Mouse (Mus musculus) kidney, embryonic 14.5 days (tissue): Measurements from ENCODE around the gene Pdrg1. TPM values are rescaled to one million over a fixed set of nuclear protein-coding genes. Genes with fewer than 3 reads are reported as not detected.

Experiments used
- ATAC-seq: fragments of 200-750 bp; cut with Nextera tagmentation; 2 replicates; pipeline ENCODE4 v1.8.0; 2017; ENCODE audit warnings: moderate number of reproducible peaks, mild to moderate bottlenecking, moderate TSS enrichment, moderate library complexity; ENCODE audit not compliant: low FRiP score, low TSS enrichment
- H3K27ac ChIP-seq: fragments of 300-500 bp; sonication (generic); 2 replicates; pipeline ENCODE4 v1.5.1; 2014; ENCODE audit warnings: low read depth, mild to moderate bottlenecking, low read length, moderate library complexity, mixed read lengths
- H3K27me3 ChIP-seq: fragments of 300-500 bp; sonication (generic); 2 replicates; pipeline ENCODE4 v1.6.1; 2014; ENCODE audit warnings: mild to moderate bottlenecking, low read length; ENCODE audit not compliant: control insufficient read depth, insufficient read depth
- H3K36me3 ChIP-seq: fragments of 300-500 bp; sonication (generic); 2 replicates; pipeline ENCODE4 v1.6.1; 2014; ENCODE audit warnings: low read length, mixed read lengths; ENCODE audit not compliant: control insufficient read depth, insufficient read depth
- H3K4me1 ChIP-seq: fragments of 300-500 bp; sonication (generic); 2 replicates; pipeline ENCODE4 v1.6.1; 2014; ENCODE audit warnings: low read length, mixed read lengths; ENCODE audit not compliant: control insufficient read depth, insufficient read depth
- H3K4me2 ChIP-seq: fragments of 300-500 bp; sonication (generic); replicated peaks from 2 replicates; pipeline ENCODE4 v1.6.1; 2014; ENCODE audit warnings: low read depth, mild to moderate bottlenecking, low read length
- H3K4me3 ChIP-seq: fragments of 300-500 bp; sonication (generic); 2 replicates; pipeline ENCODE4 v1.5.1; 2014; ENCODE audit warnings: mild to moderate bottlenecking, low read length
- H3K9ac ChIP-seq: fragments of 300-500 bp; sonication (generic); 2 replicates; pipeline ENCODE4 v1.6.1; 2014; ENCODE audit warnings: low read depth, mild to moderate bottlenecking, low read length, moderate library complexity
- H3K9me3 ChIP-seq: fragments of 300-500 bp; sonication (generic); 2 replicates; pipeline ENCODE4 v1.6.1; 2016; ENCODE audit warnings: low read length; ENCODE audit not compliant: control insufficient read depth
- WGBS: fragments of 180-500 bp; shearing (Covaris S2); extraction: QIAGEN DNeasy Blood & Tissue Kit; methylation state at CpG from one replicate; pipeline ENCODE4 v1.1.7; 2014; 5-methylcytosine and 5-hydroxymethylcytosine counted together
- polyA plus RNA-seq: library from polyadenylated mRNA; unstranded; fragments of >200 nt; fragmentation: Nextera tagmentation; extraction: Ambion mirVana; gene quantifications from 2 replicates; pipeline ENCODE4 v1.2.1, GENCODE M21; 2014

Gene Pdrg1
- 58.2 and 79.8 TPM in 2 replicates for polyA plus RNA-seq

GRCm38 (mm10) chr2:153014758-153015593, at the start of gene Pdrg1:
Gene Pdrg1, minus strand, starts transcription at chr2:153015427.
- Histone ChIP-seq H3K9me3 (no peaks in the 10 kb centered on the region), H3K27me3 (0 out of 2 replicates have a peak, but pooled peaks cover 5% of the 10 kb centered on the region), H3K4me3 (peak within 1 kb of the TSS; percentile 86), H3K4me2 (peak within 1 kb of the TSS; percentile 80), H3K9ac (peak within 1 kb of the TSS; percentile 79), H3K27ac (no peak within 1 kb of the TSS), H3K4me1 (peaks cover 9% of the 10 kb centered on the region), H3K36me3 (peaks cover 35% of the 10 kb centered on the region)
- under 1% methylated on average over 47 of the region's 54 CpGs for WGBS
- peak; percentile 96 for ATAC-seq

GRCm38 (mm10) chr2:153064190-153064970, 49.2 kb upstream of the Pdrg1 start:
- ATAC-seq, result no peak
- no peak overlapping the region for H3K9ac ChIP-seq
- H3K9me3 ChIP-seq, result no peaks in the 10 kb centered on the region
- H3K4me2 ChIP-seq, result no peak overlapping the region
- no peak overlapping the region for H3K4me3 ChIP-seq
- no peaks in the 10 kb centered on the region for H3K36me3 ChIP-seq
- no peaks in the 10 kb centered on the region for H3K4me1 ChIP-seq
- no peak overlapping the region for H3K27ac ChIP-seq
- peaks cover 18% of the 10 kb centered on the region; the same call in 1 of the 2 replicates for H3K27me3 ChIP-seq
- 63% methylated on average over 9 of the region's 9 CpGs for WGBS

- H3K4me2 ChIP-seq, result no peak overlapping the region
- no peaks in the 10 kb centered on the region for H3K36me3 ChIP-seq
- 61% methylated on average over 3 of the region's 3 CpGs for WGBS
- no peak overlapping the region for H3K27ac ChIP-seq
- ATAC-seq, result no peak
- H3K9ac ChIP-seq, result no peak overlapping the region
- H3K9me3 ChIP-seq, result no peaks in the 10 kb centered on the region
- H3K27me3 ChIP-seq, result peaks cover 11% of the 10 kb centered on the region; the same call in 1 of the 2 replicates
- H3K4me3 ChIP-seq, result no peak overlapping the region
- H3K4me1 ChIP-seq, result no peaks in the 10 kb centered on the region
Observed at GRCm38 (mm10) chr2:153063394-153063793, 48.2 kb upstream of the Pdrg1 start.

GRCm38 (mm10) chr2:153060216-153060615, 45.0 kb upstream of the Pdrg1 start:
- ATAC-seq, result no peak
- Histone ChIP-seq H3K36me3 (no peaks in the 10 kb centered on the region), H3K9me3 (no peaks in the 10 kb centered on the region), H3K27ac (no peak overlapping the region), H3K4me2 (no peak overlapping the region), H3K27me3 (no peaks in the 10 kb centered on the region), H3K4me3 (no peak overlapping the region), H3K4me1 (no peaks in the 10 kb centered on the region), H3K9ac (no peak overlapping the region)
- 81% methylated on average over 7 of the region's 7 CpGs for WGBS

GRCm38 (mm10) chr2:153058365-153058764, 43.1 kb upstream of the Pdrg1 start:
- 55% methylated on average over 4 of the region's 4 CpGs for WGBS
- no peak overlapping the region for H3K27ac ChIP-seq
- no peaks in the 10 kb centered on the region for H3K4me1 ChIP-seq
- no peak overlapping the region for H3K9ac ChIP-seq
- H3K4me2 ChIP-seq, result no peak overlapping the region
- no peaks in the 10 kb centered on the region for H3K9me3 ChIP-seq
- no peak for ATAC-seq
- H3K4me3 ChIP-seq, result no peak overlapping the region
- H3K27me3 ChIP-seq, result 0 out of 2 replicates have a peak, but pooled peaks cover under 1% of the 10 kb centered on the region
- H3K36me3 ChIP-seq, result no peaks in the 10 kb centered on the region

GRCm38 (mm10) chr2:153055270-153055920, 40.2 kb upstream of the Pdrg1 start:
- H3K36me3 ChIP-seq, result no peaks in the 10 kb centered on the region
- H3K27me3 ChIP-seq, result peaks cover 19% of the 10 kb centered on the region
- no peaks in the 10 kb centered on the region for H3K9me3 ChIP-seq
- no peak overlapping the region for H3K9ac ChIP-seq
- no peak overlapping the region for H3K4me2 ChIP-seq
- 63% methylated on average over 6 of the region's 6 CpGs for WGBS
- H3K27ac ChIP-seq, result no peak overlapping the region
- no peak for ATAC-seq
- peaks cover 4% of the 10 kb centered on the region; the same call in 1 of the 2 replicates for H3K4me1 ChIP-seq
- no peak overlapping the region for H3K4me3 ChIP-seq

DNA sequence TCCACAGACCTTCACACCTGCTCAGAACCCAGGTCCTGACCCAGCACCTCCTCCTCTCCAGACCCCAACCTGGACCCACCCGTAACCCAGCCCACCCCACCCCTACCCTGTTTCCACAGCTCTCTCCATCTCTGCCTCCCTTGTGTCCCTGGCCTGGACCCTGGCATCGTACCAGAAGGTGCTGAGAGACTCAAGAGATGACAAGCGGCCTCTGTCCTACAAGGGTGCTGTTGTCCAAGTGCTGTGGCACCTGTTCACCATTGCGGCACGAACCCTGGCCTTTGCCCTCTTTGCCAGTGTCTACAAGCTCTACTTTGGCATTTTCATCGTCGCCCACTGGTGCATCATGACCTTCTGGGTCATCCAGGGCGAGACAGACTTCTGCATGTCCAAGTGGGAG, 38.7 kb upstream of the Pdrg1 start:
- no peak overlapping the region for H3K27ac ChIP-seq
- peaks cover 19% of the 10 kb centered on the region for H3K27me3 ChIP-seq
- no peaks in the 10 kb centered on the region for H3K9me3 ChIP-seq
- 90% methylated on average over 8 of the region's 8 CpGs for WGBS
- peaks cover 4% of the 10 kb centered on the region; the same call in 1 of the 2 replicates for H3K4me1 ChIP-seq
- ATAC-seq, result no peak
- no peaks in the 10 kb centered on the region for H3K36me3 ChIP-seq
- no peak overlapping the region for H3K4me3 ChIP-seq
- no peak overlapping the region for H3K4me2 ChIP-seq
- H3K9ac ChIP-seq, result no peak overlapping the region

DNA sequence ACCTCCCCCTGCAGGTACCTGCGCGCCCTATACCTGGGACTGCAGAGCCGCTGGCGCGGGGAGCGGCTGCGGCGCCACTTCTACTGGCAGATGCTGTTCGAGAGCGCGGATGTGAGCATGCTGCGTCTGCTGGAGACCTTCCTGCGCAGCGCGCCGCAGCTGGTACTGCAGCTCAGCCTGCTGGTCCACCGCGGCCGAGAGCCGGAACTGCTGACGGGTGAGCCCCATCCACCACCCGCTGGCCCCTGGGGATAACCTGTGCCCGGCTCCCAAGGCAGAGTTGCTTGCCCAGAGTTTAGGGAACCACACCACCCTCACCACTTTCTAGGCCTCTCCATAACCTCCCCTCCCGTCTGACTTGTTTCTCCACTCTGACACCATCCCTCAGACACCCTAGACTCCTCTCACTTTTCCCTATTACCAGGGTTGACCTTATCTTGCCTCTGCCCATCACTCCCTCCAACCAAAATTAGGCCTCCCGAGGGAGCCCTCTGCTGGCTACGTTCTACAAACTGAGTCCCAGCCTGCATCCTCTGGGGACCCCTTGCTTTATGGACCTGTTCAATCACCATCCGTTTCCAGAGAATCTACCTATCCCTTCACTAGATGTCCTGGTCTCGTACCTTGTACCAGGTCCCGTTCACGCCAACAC, 37.6 kb upstream of the Pdrg1 start:
- peak overlapping the region; percentile 7; the same call in 1 of the 2 replicates for H3K4me3 ChIP-seq
- no peak for ATAC-seq
- H3K4me1 ChIP-seq, result peaks cover 4% of the 10 kb centered on the region; the same call in 1 of the 2 replicates
- H3K4me2 ChIP-seq, result peak overlapping the region; percentile 17
- no peak overlapping the region for H3K27ac ChIP-seq
- H3K27me3 ChIP-seq, result peaks cover 19% of the 10 kb centered on the region
- 7% methylated on average over 30 of the region's 30 CpGs for WGBS
- H3K9ac ChIP-seq, result no peak overlapping the region
- no peaks in the 10 kb centered on the region for H3K9me3 ChIP-seq
- no peaks in the 10 kb centered on the region for H3K36me3 ChIP-seq
